Mouse (Mus musculus) gastrocnemius, adult 18-20 months (tissue): ENCODE measurements at regions not wholly inside any gene's neighbourhood (a gene's known extent, or its start where the extent isn't known, plus 50 kb on each side); places are given as distances from the start of the nearest gene placed in this dataset.
"Not testable (repeated sequence)": the region's sequence is repeated elsewhere in the genome, so short reads cannot be mapped to it uniquely, and the experiment has no call there.

Source experiments
- DNase-seq: peaks from one replicate; pipeline ENCODE4 v3.0.0; 2021; ENCODE audit warnings: low spot score

GRCm38 (mm10) chr3:22285904-22286303 is 209.5 kb downstream of the Tbl1xr1 start:
- DNase-seq: no peak

GRCm38 (mm10) chr3:22293466-22293865 is 217.0 kb downstream of the Tbl1xr1 start:
- DNase-seq: no peak

GRCm38 (mm10) chr3:22294081-22294480 is 217.6 kb downstream of the Tbl1xr1 start:
- DNase-seq: not testable (repeated sequence)

- not testable (repeated sequence) for DNase-seq
Measured at GRCm38 (mm10) chr3:22296925-22297324, 220.5 kb downstream of the Tbl1xr1 start.

GRCm38 (mm10) chr3:22297831-22298230 is 221.4 kb downstream of the Tbl1xr1 start:
- not testable (repeated sequence) for DNase-seq

GRCm38 (mm10) chr3:22300553-22300952 is 224.1 kb downstream of the Tbl1xr1 start:
- DNase-seq: no peak

GRCm38 (mm10) chr3:22301991-22302517 is 225.6 kb downstream of the Tbl1xr1 start:
- DNase-seq: no peak

- no peak for DNase-seq
Measured at GRCm38 (mm10) chr3:22304145-22304544, 227.7 kb downstream of the Tbl1xr1 start.

- no peak for DNase-seq
Measured at GRCm38 (mm10) chr3:22306624-22307023, 230.2 kb downstream of the Tbl1xr1 start.

- peak; percentile 55 for DNase-seq
Measured at GRCm38 (mm10) chr3:22308962-22309361, 232.5 kb downstream of the Tbl1xr1 start.

- no peak for DNase-seq
Measured at GRCm38 (mm10) chr3:22316466-22317185, 240.2 kb downstream of the Tbl1xr1 start.

GRCm38 (mm10) chr3:22320425-22320824 is 244.0 kb downstream of the Tbl1xr1 start:
- DNase-seq: not testable (repeated sequence)

- no peak for DNase-seq
Measured at GRCm38 (mm10) chr3:22331240-22331639, 254.8 kb downstream of the Tbl1xr1 start.
